Mouse (Mus musculus) ES-E14 (cell line): ENCODE results near the gene Lims1. TPM values are rescaled to one million over a fixed set of nuclear protein-coding genes. Genes with fewer than 3 reads are reported as not detected.

Source experiments
- DNase-seq: peaks from one replicate; pipeline ENCODE4 v3.0.0-alpha.2; 2013; ENCODE audit warnings: low read depth, low spot score
- H3K27ac ChIP-seq: 2 replicates; pipeline ENCODE4 v1.5.1; 2012; ENCODE audit warnings: low read depth, mild to moderate bottlenecking, low read length, moderate library complexity, mixed read lengths; ENCODE audit not compliant: poor library complexity, insufficient read depth, severe bottlenecking
- H3K36me3 ChIP-seq: 2 replicates; pipeline ENCODE4 v1.6.1; 2012; ENCODE audit warnings: mild to moderate bottlenecking, low read length, moderate library complexity, mixed read lengths; ENCODE audit not compliant: control insufficient read depth, poor library complexity, insufficient read depth, severe bottlenecking
- H3K4me1 ChIP-seq, 2 experiments: fragments of 150-350 bp in 1 of 2; sonication (generic) in 1 of 2; 2 replicates each; pipeline ENCODE4 v1.6.1; 2012; ENCODE audit warnings: low read length in 2 of 2, mild to moderate bottlenecking in 1 of 2, mixed read lengths in 1 of 2; ENCODE audit not compliant: control insufficient read depth in 2 of 2, insufficient read depth in 2 of 2, poor library complexity in 1 of 2
- H3K4me3 ChIP-seq, 2 experiments: fragments of 150-350 bp in 1 of 2; sonication (generic) in 1 of 2; 2 replicates each; pipeline ENCODE4 v1.5.1; 2012; ENCODE audit warnings: low read length in 2 of 2, low read depth in 1 of 2, mild to moderate bottlenecking in 1 of 2, mixed read lengths in 1 of 2; ENCODE audit not compliant: insufficient read depth in 1 of 2, poor library complexity in 1 of 2, severe bottlenecking in 1 of 2
- H3K9ac ChIP-seq: 2 replicates; pipeline ENCODE4 v1.6.1; 2012; ENCODE audit warnings: low read depth, mild to moderate bottlenecking, low read length, mixed read lengths; ENCODE audit not compliant: poor library complexity, insufficient read depth, severe bottlenecking
- H3K9me3 ChIP-seq: fragments of 150-350 bp; sonication (generic); 2 replicates; pipeline ENCODE4 v1.6.1; 2012; ENCODE audit warnings: low read depth, mild to moderate bottlenecking, low read length; ENCODE audit not compliant: control insufficient read depth, insufficient read depth
- CHD2 ChIP-seq: IDR thresholded peaks from 2 replicates; pipeline ENCODE4 v1.6.1; 2014; ENCODE audit warnings: mild to moderate bottlenecking, low read depth, low read length, inconsistent platforms
- HCFC1 ChIP-seq: IDR thresholded peaks from 2 replicates; pipeline ENCODE4 v1.6.1; 2012; ENCODE audit warnings: low read length, inconsistent platforms, borderline replicate concordance; ENCODE audit not compliant: insufficient read depth
- MAFK ChIP-seq: IDR thresholded peaks from 2 replicates; pipeline ENCODE4 v1.6.1; 2014; ENCODE audit warnings: mild to moderate bottlenecking, low read depth, low read length, inconsistent platforms; ENCODE audit not compliant: insufficient read depth
- ZC3H11A ChIP-seq: IDR thresholded peaks from 2 replicates; pipeline ENCODE4 v1.6.1; 2012; ENCODE audit warnings: low read depth, mild to moderate bottlenecking, inconsistent platforms, low read length, borderline replicate concordance
- ZNF384 ChIP-seq: IDR thresholded peaks from 2 replicates; pipeline ENCODE4 v1.6.1; 2012; ENCODE audit warnings: low read depth, low read length, inconsistent platforms
- in situ Hi-C, 2 experiments: fragments of 600-800 bp; cut with MboI; formaldehyde crosslinking; loops; one replicate each; pipeline ENCODE4 v1.15.1; 2025; ENCODE audit warnings: low sequenced_read_pairs in 2 of 2, inconsistent platforms in 1 of 2; ENCODE audit not compliant: unreplicated experiment in 2 of 2
- total RNA-seq: library from RNA; depleted of rRNA; stranded (reverse); fragments of 300-350 nt; gene quantifications from 2 replicates; pipeline ENCODE4 v1.2.3, GENCODE M21; 2012

Gene Lims1
- total RNA-seq, 1 experiment: 51.0 TPM

GRCm38 (mm10) chr10:58362745-58363144, 39.5 kb downstream of the Lims1 start:
- no peak overlapping the region for H3K4me3 ChIP-seq
- no peak overlapping the region for H3K9ac ChIP-seq
- no peaks in the 10 kb centered on the region for H3K36me3 ChIP-seq
- peaks cover 0 to 2% of the 10 kb centered on the region in 2 experiments; a peak in 1 of 4 replicates for H3K4me1 ChIP-seq
- in situ Hi-C loops: no loop called here
- no peak overlapping the region for H3K27ac ChIP-seq
- H3K9me3 ChIP-seq: no peaks in the 10 kb centered on the region
- no peak for DNase-seq
- TF ChIP-seq MAFK: no peak
- TF ChIP-seq ZC3H11A: no peak
- TF ChIP-seq HCFC1: no peak
- no peak for TF ChIP-seq ZNF384
- TF ChIP-seq CHD2: no peak

GRCm38 (mm10) chr10:58364770-58365515, 41.7 kb downstream of the Lims1 start:
- in situ Hi-C loops: no loop called here
- H3K36me3 ChIP-seq: no peaks in the 10 kb centered on the region
- no peak overlapping the region for H3K27ac ChIP-seq

GRCm38 (mm10) chr10:58368791-58369706, 45.8 kb downstream of the Lims1 start:
- Histone ChIP-seq H3K9ac (no peak overlapping the region), H3K27ac (no peak overlapping the region), H3K4me1 (peaks cover 0 to 4% of the 10 kb centered on the region in 2 experiments; a peak in 2 of 4 replicates), H3K9me3 (no peaks in the 10 kb centered on the region), H3K36me3 (no peaks in the 10 kb centered on the region), H3K4me3 (no peak overlapping the region)
- TF ChIP-seq ZNF384: no peak
- TF ChIP-seq MAFK: no peak
- TF ChIP-seq ZC3H11A: no peak
- TF ChIP-seq HCFC1: no peak
- TF ChIP-seq CHD2: no peak
- in situ Hi-C loops: no loop called here
- no peak for DNase-seq

More at GRCm38 (mm10) chr10:58364770-58365515, 41.7 kb downstream of the Lims1 start:
- Histone ChIP-seq H3K9me3 (no peaks in the 10 kb centered on the region), H3K4me1 (peaks cover 0 to 2% of the 10 kb centered on the region in 2 experiments; a peak in 1 of 4 replicates), H3K4me3 (no peak overlapping the region), H3K9ac (no peak overlapping the region; the same call in 1 of the 2 replicates)
- TF ChIP-seq MAFK (no peak), ZNF384 (no peak), CHD2 (no peak), HCFC1 (no peak), ZC3H11A (no peak)
- DNase-seq: no peak

- no peak for DNase-seq
- Histone ChIP-seq H3K9ac (no peak overlapping the region), H3K4me3 (no peak overlapping the region), H3K27ac (no peak overlapping the region), H3K36me3 (no peaks in the 10 kb centered on the region), H3K4me1 (peaks cover 0 to 4% of the 10 kb centered on the region in 2 experiments; a peak in 2 of 4 replicates), H3K9me3 (no peaks in the 10 kb centered on the region)
- in situ Hi-C loops: no loop called here
- TF ChIP-seq ZC3H11A (no peak), HCFC1 (no peak), ZNF384 (no peak), CHD2 (no peak), MAFK (no peak)
These were observed 46.4 kb downstream of the Lims1 start for GRCm38 (mm10) chr10:58369707-58370093.
